Mouse (Mus musculus) lung, adult 2 months (tissue): Measurements from ENCODE around the gene Bloc1s2.

Experiments
- CTCF ChIP-seq: fragments of 200-500 bp; IDR thresholded peaks from 2 replicates; pipeline ENCODE4 v1.5.1; 2011; ENCODE audit warnings: mild to moderate bottlenecking, low read length, control low read depth; ENCODE audit not compliant: insufficient read depth
- POLR2A ChIP-seq: fragments of 200-500 bp; IDR thresholded peaks from 2 replicates; pipeline ENCODE4 v1.6.1; 2011; ENCODE audit warnings: low read depth, mild to moderate bottlenecking, control low read depth, low read length, borderline replicate concordance; ENCODE audit errors: extremely low read depth

DNA sequence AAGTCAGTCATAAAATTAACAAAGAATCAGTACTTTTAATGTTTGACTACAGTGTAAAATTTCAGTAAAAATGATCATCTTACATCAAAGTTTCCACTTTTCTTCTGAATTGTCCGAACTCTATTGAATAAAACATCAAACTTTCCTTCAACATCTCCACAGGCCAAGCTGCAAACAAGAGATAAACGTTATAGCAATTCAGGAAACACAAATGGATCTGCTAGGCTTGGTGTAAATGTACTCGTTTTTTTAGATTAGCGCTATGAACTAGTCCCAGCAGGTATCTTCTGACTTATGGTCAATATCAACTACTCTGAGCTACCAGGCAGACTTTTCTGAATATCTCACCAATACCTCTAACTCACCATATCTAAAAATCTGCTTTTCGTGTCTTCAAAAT, 13.3 kb downstream of the Bloc1s2 start:
- no peak for TF ChIP-seq CTCF
- no peak for TF ChIP-seq POLR2A
